Comparison of ENCODE assay signal across 21 mouse cellular contexts in genomic region chr15:100576810-100577209, GRCm38 (mm10).
"Had no signal": no experiment of that assay in that cellular context is flagged by ENCODE, and none has a peak within 500 bp of the region (broad histone marks: within the 10 kb centered on the region; RNA-seq: fewer than 3 reads in every experiment).

No protein-coding gene starts in this region.

- H3K4me1 ChIP-seq: liver, embryonic 12.5 days had no signal

- H3K4me3 ChIP-seq: heart, adult 2 months; heart, embryonic 13.5 days; heart, embryonic 15.5 days; hindbrain, embryonic 13.5 days; hindbrain, embryonic 15.5 days; limb, embryonic 13.5 days; limb, embryonic 15.5 days; liver, embryonic 12.5 days had no signal

- DNase-seq: gastrocnemius, postnatal 14 days; gastrocnemius, postnatal 36 days; heart, adult 11 months; heart, adult 2 months; heart, postnatal 14 days; heart, postnatal 36 days; kidney, adult 18-20 months; layer of hippocampus, adult 9-11 months; layer of hippocampus, postnatal 36 days; left cerebral cortex, postnatal 4 days; lung, adult 18-20 months had no signal

- H3K36me3 ChIP-seq: heart, embryonic 15.5 days; liver, embryonic 12.5 days had no signal

- H3K27me3 ChIP-seq: heart, embryonic 13.5 days; heart, embryonic 15.5 days; hindbrain, embryonic 13.5 days; hindbrain, embryonic 15.5 days; limb, embryonic 13.5 days; limb, embryonic 15.5 days had no signal

- H3K27ac ChIP-seq: heart, adult 2 months; heart, embryonic 13.5 days; heart, embryonic 15.5 days; hindbrain, embryonic 13.5 days; hindbrain, embryonic 15.5 days; hindbrain, postnatal 0 days; kidney, postnatal 0 days; limb, embryonic 13.5 days; limb, embryonic 15.5 days; liver, embryonic 12.5 days; liver, embryonic 14.5 days had no signal
